Mouse (Mus musculus): ENCODE measurements around the gene Fibp. TPM values are rescaled to one million over a fixed set of nuclear protein-coding genes. Genes with fewer than 3 reads are reported as not detected.

Gene Fibp
- polyA plus RNA-seq, 1 experiment from 2014 or later: 169 TPM

DNA sequence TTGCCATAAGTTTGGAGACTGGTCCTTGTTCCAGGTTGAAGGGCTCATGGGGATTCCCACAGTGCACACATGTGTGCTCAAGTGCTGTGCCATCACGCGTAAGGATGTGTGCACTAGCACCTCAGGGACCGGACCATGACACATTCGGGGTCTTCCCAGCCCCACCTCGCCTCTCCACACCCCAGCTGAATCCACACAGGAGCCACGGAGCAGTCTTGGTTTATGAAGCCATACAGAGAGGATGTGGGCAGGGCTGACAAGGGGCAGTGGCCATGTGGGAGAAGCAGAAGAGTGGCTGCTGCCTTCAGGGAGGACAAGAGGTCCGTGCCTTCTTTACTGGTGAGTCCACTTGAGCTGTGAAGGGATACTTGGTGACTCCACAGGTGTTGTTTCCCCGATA, 4.6 kb downstream of the Fibp start:
- no peak overlapping the region for H3K9ac ChIP-seq (replicated peaks; ENCODE audit: low read length)
- H3K36me3 ChIP-seq (ENCODE audit: control insufficient read depth, insufficient read depth, low read length): peaks cover 51% of the 10 kb centered on the region

DNA sequence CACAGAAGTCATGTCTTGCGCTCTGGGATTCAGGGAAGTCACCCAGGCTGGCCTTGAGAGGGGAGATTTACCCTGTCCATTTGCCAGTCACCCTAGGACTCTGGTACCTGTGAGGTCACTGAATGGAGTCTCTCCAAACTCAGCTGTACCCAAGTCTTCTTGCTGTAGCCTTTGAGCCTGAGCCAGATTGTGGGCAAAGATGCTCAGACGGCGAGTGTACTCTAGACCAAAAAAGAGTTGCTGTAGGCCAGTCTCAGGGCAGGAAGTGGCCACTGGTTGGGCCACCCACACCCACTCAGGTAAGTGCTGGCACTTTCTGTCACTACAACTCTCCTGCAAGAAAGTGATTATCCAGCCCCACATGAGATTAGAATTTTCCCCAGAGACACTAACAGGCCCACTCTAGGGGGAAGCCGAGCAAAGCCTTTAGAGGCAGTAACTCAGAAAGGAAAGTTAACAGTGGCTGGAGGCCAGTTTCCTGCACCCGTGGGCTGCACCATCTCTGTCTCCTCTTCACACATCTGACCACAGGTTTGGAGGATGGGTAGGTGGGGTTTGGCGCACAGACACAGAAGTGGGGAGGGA, 6.6 kb downstream of the Fibp start:
- Histone ChIP-seq H3K9ac (replicated peaks; ENCODE audit: low read length) (no peak overlapping the region), H3K36me3 (ENCODE audit: control insufficient read depth, insufficient read depth, low read length) (peaks cover 51% of the 10 kb centered on the region), H3K9me3 (ENCODE audit: control insufficient read depth, low read length) (no peaks in the 10 kb centered on the region), H3K27me3 (ENCODE audit: control insufficient read depth, insufficient read depth, low read length) (no peaks in the 10 kb centered on the region), H3K4me1 (ENCODE audit: control insufficient read depth, insufficient read depth, low read length) (peaks cover 6% of the 10 kb centered on the region), H3K4me3 (replicated peaks; ENCODE audit: low read depth, low read length) (no peak overlapping the region), H3K27ac (replicated peaks; ENCODE audit: low read depth, low read length) (no peak overlapping the region), H3K4me2 (ENCODE audit: low read length) (no peak overlapping the region)
- WGBS: 95% methylated on average over 6 of the region's 6 CpGs
- ATAC-seq (ENCODE audit: low FRiP score, low TSS enrichment) (no peak), DNase-seq (no peak)

More for the DNA sequence above, 4.6 kb downstream of the Fibp start:
- H3K27me3 ChIP-seq (ENCODE audit: control insufficient read depth, insufficient read depth, low read length): no peaks in the 10 kb centered on the region
- H3K4me2 ChIP-seq (ENCODE audit: low read length): no peak overlapping the region
- ATAC-seq (ENCODE audit: low FRiP score, low TSS enrichment) (no peak), DNase-seq (no peak)
- 94% methylated on average over 8 of the region's 8 CpGs for WGBS
- peaks cover 15% of the 10 kb centered on the region for H3K4me1 ChIP-seq (ENCODE audit: control insufficient read depth, insufficient read depth, low read length)
- H3K4me3 ChIP-seq (replicated peaks; ENCODE audit: low read depth, low read length): no peak overlapping the region
- H3K27ac ChIP-seq (replicated peaks; ENCODE audit: low read depth, low read length): no peak overlapping the region
- no peaks in the 10 kb centered on the region for H3K9me3 ChIP-seq (ENCODE audit: control insufficient read depth, low read length)

DNA sequence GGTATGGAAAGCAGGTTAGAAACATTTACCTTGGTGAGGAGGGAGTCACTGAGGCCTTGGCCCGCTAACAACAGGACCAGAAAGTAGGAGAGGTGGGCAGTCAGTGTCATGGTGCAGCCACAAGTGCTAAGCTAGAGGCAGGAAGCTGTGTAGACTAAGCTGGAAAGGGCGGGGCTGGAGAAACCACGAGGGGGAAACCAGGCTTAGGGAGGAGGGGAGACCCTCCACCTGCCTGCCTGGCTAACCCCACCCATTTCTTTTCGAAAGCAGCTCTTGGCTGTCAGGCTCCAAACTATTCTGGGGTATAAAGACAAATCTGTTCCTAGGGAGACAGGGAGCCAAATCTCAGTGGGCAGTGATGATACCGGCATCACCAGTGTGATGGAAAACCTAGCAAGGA, 8.0 kb downstream of the Fibp start, which contains the start of gene Ctsw:
Gene Ctsw, minus strand, starts transcription at position 134 of the 400 bp plus-strand sequence.
- ATAC-seq (ENCODE audit: low FRiP score, low TSS enrichment) (no peak), DNase-seq (no peak)
- Histone ChIP-seq H3K27ac (replicated peaks; ENCODE audit: low read depth, low read length) (no peak within 1 kb of the TSS), H3K9me3 (ENCODE audit: control insufficient read depth, low read length) (no peaks in the 10 kb centered on the region), H3K9ac (replicated peaks; ENCODE audit: low read length) (no peak within 1 kb of the TSS), H3K4me1 (ENCODE audit: control insufficient read depth, insufficient read depth, low read length) (peaks cover 6% of the 10 kb centered on the region), H3K4me2 (ENCODE audit: low read length) (no peak within 1 kb of the TSS), H3K27me3 (ENCODE audit: control insufficient read depth, insufficient read depth, low read length) (no peaks in the 10 kb centered on the region), H3K4me3 (replicated peaks; ENCODE audit: low read depth, low read length) (no peak within 1 kb of the TSS), H3K36me3 (ENCODE audit: control insufficient read depth, insufficient read depth, low read length) (peaks cover 39% of the 10 kb centered on the region)
- WGBS: 64% methylated on average over 5 of the region's 5 CpGs

DNA sequence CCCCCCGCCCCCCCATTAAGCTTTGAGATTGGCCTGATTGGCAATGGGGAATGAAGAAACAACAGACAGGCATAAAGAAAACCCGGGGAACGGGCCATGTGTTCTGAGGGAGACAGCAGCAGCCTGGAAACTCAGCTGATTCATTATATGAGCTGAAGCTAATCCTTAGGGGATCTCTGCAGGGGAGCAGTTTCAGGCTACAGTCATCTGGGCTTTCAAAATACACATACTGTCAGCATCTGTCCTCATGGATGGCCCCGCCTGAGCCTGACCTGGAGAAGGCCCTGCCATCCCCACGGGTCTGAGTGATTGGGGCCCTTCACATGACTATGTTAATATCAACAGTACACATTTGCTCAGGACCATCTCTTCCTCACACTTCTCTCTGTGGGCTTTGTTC, 11.4 kb downstream of the Fibp start:
- 43% methylated on average over 5 of the region's 5 CpGs for WGBS
- Histone ChIP-seq H3K9me3 (ENCODE audit: control insufficient read depth, low read length) (no peaks in the 10 kb centered on the region), H3K4me1 (ENCODE audit: control insufficient read depth, insufficient read depth, low read length) (peaks cover 21% of the 10 kb centered on the region), H3K36me3 (ENCODE audit: control insufficient read depth, insufficient read depth, low read length) (peaks cover 12% of the 10 kb centered on the region), H3K4me3 (replicated peaks; ENCODE audit: low read depth, low read length) (no peak overlapping the region), H3K9ac (replicated peaks; ENCODE audit: low read length) (no peak overlapping the region), H3K4me2 (ENCODE audit: low read length) (no peak overlapping the region), H3K27ac (replicated peaks; ENCODE audit: low read depth, low read length) (no peak overlapping the region), H3K27me3 (ENCODE audit: control insufficient read depth, insufficient read depth, low read length) (no peaks in the 10 kb centered on the region)
- no peak for ATAC-seq (ENCODE audit: low FRiP score, low TSS enrichment)
- no peak for DNase-seq

DNA sequence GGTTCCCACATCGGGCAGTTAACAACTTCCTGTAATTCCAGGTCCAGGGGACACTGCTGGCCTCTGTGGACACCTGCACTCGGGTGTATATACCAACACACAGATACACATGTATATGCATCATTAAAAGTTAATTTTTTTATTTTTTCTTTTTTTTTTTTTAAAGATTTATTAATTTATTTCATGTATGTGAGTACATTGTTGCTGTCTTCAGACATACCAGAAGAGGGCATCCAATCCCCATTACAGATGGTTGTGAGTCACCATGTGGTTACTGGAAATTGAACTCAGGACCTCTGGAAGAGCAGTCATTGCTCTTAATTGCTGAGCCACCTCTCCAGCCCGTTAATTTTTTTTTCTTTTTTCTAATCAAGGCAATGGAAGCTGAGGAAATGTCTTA, 12.4 kb downstream of the Fibp start:
- 85% methylated on average over 3 of the region's 3 CpGs for WGBS
- H3K4me3 ChIP-seq (replicated peaks; ENCODE audit: low read depth, low read length): no peak overlapping the region
- peaks cover 21% of the 10 kb centered on the region for H3K4me1 ChIP-seq (ENCODE audit: control insufficient read depth, insufficient read depth, low read length)
- ATAC-seq (ENCODE audit: low FRiP score, low TSS enrichment): no peak
- H3K4me2 ChIP-seq (ENCODE audit: low read length): no peak overlapping the region
- peaks cover 2% of the 10 kb centered on the region; the same call in 1 of the 2 replicates for H3K36me3 ChIP-seq (ENCODE audit: control insufficient read depth, insufficient read depth, low read length)
- H3K27ac ChIP-seq (replicated peaks; ENCODE audit: low read depth, low read length): no peak overlapping the region
- no peaks in the 10 kb centered on the region for H3K9me3 ChIP-seq (ENCODE audit: control insufficient read depth, low read length)
- H3K27me3 ChIP-seq (ENCODE audit: control insufficient read depth, insufficient read depth, low read length): no peaks in the 10 kb centered on the region
- no peak overlapping the region for H3K9ac ChIP-seq (replicated peaks; ENCODE audit: low read length)
- DNase-seq: no peak

DNA sequence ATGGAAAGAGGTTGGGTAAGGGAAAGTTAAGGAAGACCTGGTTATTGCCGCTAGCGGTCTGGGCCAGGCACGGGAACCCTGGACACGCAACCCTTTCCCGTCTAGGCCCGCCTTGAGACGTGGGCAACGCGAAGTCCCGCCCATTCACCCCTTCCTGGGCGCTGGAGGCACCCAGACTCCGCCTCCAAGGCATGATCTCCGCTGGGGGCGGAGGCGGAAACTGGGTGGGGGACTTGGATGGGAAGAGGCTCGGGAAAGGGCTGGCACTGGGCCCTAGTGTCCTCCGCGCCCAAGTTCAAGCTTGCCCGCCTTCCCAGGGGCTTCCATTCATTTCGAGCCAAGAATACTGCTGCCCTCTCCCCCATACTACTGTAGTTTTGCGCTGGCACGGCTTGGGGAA, 13.3 kb downstream of the Fibp start, which contains the start of gene Efemp2:
Gene Efemp2, plus strand, starts transcription at position 235 of the 400 bp plus-strand sequence.
- H3K9ac ChIP-seq (replicated peaks; ENCODE audit: low read length): peak within 1 kb of the TSS; percentile 76
- peak; percentile 82 for DNase-seq
- peak within 1 kb of the TSS; percentile 53 for H3K4me3 ChIP-seq (replicated peaks; ENCODE audit: low read depth, low read length)
- ATAC-seq (ENCODE audit: low FRiP score, low TSS enrichment): peak; percentile 57; the same call in 1 of the 2 replicates
- no peaks in the 10 kb centered on the region for H3K9me3 ChIP-seq (ENCODE audit: control insufficient read depth, low read length)
- H3K4me2 ChIP-seq (ENCODE audit: low read length): peak within 1 kb of the TSS; percentile 95
- H3K36me3 ChIP-seq (ENCODE audit: control insufficient read depth, insufficient read depth, low read length): no peaks in the 10 kb centered on the region
- peaks cover 21% of the 10 kb centered on the region for H3K4me1 ChIP-seq (ENCODE audit: control insufficient read depth, insufficient read depth, low read length)
- H3K27me3 ChIP-seq (ENCODE audit: control insufficient read depth, insufficient read depth, low read length): no peaks in the 10 kb centered on the region
- peak within 1 kb of the TSS; percentile 61 for H3K27ac ChIP-seq (replicated peaks; ENCODE audit: low read depth, low read length)
- WGBS: 2% methylated on average over 22 of the region's 22 CpGs

DNA sequence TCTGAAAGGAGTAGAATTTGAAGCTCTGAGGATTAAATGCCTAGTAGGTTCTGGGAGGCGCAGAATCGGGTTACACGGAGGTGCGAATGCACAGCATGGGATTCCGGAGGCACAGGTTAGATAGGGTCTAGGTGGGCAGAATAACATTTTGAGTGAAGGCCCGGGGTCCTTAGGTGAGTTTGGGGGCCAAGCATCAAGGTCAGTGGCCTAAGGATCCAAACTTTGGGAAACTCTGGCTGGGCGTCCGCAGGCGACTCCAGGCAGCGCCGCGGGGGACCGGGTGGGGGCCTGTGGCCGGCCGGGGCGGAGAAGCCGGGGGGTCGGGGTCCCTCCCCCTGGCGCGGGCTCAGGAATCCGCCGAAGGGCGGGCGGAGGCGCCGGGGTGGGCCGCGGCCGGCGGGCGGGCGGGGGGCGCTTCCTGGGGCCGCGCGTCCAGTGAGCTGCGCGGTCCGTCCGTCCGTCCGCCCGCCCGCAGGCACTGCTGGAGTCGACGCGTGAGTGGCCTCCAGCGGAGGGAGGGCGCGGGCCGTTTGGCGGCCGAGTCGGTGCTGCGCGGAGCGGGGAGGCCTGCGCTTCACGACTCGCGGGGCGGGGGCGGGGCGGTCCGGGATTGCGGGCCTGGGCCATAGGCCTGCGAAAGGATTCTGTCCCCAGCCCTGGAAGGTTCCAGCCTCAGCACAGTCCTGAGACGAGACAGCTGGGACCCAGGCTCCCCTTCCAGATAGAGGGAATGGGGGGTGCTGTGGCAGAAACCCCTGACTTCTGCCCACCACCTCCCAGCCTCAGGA, 14.1 kb downstream of the Fibp start:
- H3K27ac ChIP-seq (replicated peaks; ENCODE audit: low read depth, low read length): peak overlapping the region; percentile 61
- H3K36me3 ChIP-seq (ENCODE audit: control insufficient read depth, insufficient read depth, low read length): 0 out of 2 replicates have a peak, but pooled peaks cover 4% of the 10 kb centered on the region
- H3K4me1 ChIP-seq (ENCODE audit: control insufficient read depth, insufficient read depth, low read length): peaks cover 21% of the 10 kb centered on the region
- peak overlapping the region; percentile 76 for H3K9ac ChIP-seq (replicated peaks; ENCODE audit: low read length)
- under 1% methylated on average over 63 of the region's 68 CpGs for WGBS
- peak; percentile 75 for DNase-seq
- no peaks in the 10 kb centered on the region for H3K27me3 ChIP-seq (ENCODE audit: control insufficient read depth, insufficient read depth, low read length)
- H3K4me3 ChIP-seq (replicated peaks; ENCODE audit: low read depth, low read length): peak overlapping the region; percentile 53
- H3K9me3 ChIP-seq (ENCODE audit: control insufficient read depth, low read length): no peaks in the 10 kb centered on the region
- ATAC-seq (ENCODE audit: low FRiP score, low TSS enrichment): peak; percentile 62; the same call in 1 of the 2 replicates
- peak overlapping the region; percentile 95 for H3K4me2 ChIP-seq (ENCODE audit: low read length)

DNA sequence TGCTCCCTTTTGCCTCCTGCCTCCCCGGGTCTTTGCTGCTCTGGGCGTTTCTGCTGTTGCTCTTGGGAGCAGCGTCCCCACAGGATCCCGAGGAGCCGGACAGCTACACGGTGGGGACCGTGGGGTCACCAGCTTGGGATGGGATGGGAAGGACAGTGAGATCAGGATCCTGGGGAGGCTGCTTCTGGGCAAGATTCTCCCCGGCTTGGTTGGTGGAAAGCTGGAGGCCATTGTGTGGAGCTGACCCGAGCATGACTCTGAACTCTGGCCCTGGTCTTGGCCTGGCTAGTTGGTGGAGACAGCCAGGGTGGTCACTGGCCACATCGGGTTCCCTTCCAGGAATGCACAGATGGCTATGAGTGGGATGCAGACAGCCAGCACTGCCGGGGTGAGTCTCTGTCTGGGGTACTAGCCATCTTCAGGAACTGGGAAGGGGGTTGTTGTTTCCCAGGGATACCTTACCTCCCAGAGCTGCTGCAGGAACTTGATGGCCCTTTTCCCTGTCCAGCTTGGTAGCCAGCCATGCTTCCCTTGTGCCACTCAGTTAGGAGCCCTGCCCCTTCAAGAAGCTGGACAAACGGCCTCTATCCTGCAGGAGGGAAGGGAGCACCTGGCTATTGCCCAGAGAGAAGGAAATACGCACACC, 14.8 kb downstream of the Fibp start:
- 17% methylated on average over 13 of the region's 13 CpGs for WGBS

More for the DNA sequence above, 14.8 kb downstream of the Fibp start:
- peak overlapping the region; percentile 61 for H3K27ac ChIP-seq (replicated peaks; ENCODE audit: low read depth, low read length)
- peaks cover 4% of the 10 kb centered on the region; the same call in 1 of the 2 replicates for H3K36me3 ChIP-seq (ENCODE audit: control insufficient read depth, insufficient read depth, low read length)
- H3K4me2 ChIP-seq (ENCODE audit: low read length): peak overlapping the region; percentile 95
- peak overlapping the region; percentile 53 for H3K4me3 ChIP-seq (replicated peaks; ENCODE audit: low read depth, low read length)
- H3K4me1 ChIP-seq (ENCODE audit: control insufficient read depth, insufficient read depth, low read length): peaks cover 21% of the 10 kb centered on the region
- ATAC-seq (ENCODE audit: low FRiP score, low TSS enrichment): 0 out of 2 replicates have a peak, but pooled peaks have one; percentile 3
- H3K9me3 ChIP-seq (ENCODE audit: control insufficient read depth, low read length): no peaks in the 10 kb centered on the region
- DNase-seq: no peak
- no peaks in the 10 kb centered on the region for H3K27me3 ChIP-seq (ENCODE audit: control insufficient read depth, insufficient read depth, low read length)
- peak overlapping the region; percentile 76 for H3K9ac ChIP-seq (replicated peaks; ENCODE audit: low read length)
